Mouse (Mus musculus): Measurements from ENCODE around the gene Olfr1361.

Gene Olfr1361

DNA sequence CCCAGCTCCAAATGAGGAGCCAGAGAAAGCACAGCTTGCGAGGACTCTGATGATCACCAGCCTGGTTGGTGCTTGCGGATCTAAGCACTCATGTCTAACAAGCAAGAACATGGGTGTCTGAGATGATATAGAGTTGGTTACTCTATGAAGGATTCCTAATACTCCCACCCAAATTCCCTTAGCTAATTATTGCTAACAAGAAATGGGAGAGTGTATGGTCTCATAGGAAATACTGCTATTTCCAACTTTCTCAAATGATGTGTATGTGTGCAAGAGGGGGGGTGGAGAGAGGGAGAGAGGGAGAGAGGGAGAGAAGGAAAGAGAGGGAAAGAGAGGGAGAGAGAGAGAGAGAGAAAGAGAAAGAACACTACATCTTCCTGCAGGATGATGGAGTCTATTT lies at the start of gene Olfr1361:
Olfr1361 (minus strand) TSS at position 101 of the 400 bp plus-strand sequence.
- no peak for DNase-seq

DNA sequence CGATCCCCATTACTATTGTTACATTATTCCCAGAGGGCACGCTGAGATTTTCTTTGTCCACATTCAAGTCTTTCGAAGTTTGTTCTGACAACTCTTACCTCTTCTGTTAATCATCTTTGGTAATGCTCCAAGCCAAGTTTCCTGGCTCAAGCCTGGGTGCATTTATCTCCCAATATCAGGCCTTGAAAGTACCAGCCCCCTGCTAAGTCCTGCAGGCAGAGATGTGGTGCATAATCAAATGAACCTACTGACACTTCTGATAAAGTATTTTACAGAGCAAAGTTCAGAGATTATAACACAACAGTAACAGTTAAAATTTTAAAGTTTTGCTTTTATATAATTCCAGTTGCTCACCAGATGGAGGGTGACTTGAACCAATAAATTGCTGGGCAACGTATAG lies 48.5 kb upstream of the Olfr1361 start:
- DNase-seq: no peak

DNA sequence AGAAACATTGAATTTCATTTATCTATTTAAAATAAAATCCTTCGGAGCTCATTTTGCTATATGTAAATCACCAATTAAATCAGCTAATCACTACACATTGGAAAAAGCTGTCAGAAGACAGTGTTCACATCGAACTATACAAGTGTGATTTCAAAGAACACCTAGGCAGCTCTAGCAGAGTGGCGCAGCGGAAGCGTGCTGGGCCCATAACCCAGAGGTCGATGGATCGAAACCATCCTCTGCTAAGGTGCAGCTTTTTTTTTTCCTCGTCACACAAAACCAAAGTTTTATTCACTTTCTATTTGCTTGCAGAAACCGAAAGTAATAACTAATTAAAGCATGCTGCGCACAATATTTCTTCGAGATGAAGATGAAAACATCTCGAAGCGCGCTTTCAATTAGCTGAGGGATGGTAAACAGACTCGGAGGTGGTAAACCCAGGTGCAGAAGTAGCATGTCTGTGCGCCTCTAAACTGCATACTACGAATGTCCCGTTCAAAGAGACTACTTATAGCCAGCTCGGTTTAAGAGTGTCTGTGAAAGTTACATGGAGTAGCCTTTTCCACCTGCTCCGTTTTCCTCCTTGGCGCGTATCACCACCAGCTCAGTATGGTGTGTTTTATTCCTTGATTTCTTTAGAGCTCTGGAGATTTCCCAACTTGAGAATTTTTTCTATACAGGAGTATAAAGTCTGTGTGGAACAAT lies 47.8 kb upstream of the Olfr1361 start:
- DNase-seq: peak; percentile 67

DNA sequence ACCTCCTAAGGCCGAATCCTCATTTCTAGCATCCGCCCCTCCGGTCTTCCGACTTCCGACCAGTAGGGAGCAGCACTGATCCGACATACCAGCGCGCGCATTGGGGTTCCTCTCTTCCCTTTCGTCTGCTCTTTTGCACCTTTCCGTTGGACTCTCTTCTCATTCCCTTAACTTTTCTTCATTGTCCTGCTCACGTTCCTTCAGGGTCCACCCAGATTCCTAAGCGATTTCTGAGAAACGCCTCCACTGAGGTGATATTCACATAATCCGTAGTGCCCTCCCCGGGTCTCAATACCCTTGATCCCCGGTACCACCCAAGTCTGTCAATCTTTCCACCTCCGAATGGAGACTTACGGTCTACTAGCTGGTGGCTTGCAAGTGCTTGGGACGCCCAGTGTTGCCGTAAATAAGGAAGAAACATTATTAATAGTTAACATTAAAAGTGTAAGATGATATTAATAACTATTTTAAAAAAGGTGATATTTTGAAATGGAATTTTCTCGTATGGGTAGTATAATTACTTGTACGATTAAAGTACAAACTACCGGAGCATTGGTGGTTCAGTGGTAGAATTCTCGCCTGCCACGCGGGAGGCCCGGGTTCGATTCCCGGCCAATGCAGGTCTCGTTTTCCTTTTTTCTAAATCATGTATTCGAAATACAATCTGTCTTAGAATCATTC lies 47.0 kb upstream of the Olfr1361 start:
- DNase-seq: peak; percentile 85

DNA sequence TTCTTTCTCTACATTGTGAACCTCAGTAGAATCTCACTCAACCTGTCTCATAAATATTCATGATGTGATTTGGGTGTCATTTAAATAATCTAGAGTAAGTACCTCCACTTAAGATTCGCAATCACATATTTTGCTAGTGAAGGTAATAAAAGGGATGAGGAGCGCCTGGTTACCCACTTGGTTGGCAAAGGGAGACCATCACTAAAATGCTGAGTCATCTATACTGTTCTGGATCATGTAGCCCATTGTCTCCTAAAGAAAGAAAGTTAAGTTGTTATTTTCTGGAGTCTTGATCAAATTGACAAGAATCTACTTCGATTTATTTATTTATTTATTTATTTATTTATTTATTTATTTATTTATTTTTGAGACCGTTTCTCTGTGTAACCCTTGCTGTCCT lies 43.5 kb upstream of the Olfr1361 start:
- no peak for DNase-seq

DNA sequence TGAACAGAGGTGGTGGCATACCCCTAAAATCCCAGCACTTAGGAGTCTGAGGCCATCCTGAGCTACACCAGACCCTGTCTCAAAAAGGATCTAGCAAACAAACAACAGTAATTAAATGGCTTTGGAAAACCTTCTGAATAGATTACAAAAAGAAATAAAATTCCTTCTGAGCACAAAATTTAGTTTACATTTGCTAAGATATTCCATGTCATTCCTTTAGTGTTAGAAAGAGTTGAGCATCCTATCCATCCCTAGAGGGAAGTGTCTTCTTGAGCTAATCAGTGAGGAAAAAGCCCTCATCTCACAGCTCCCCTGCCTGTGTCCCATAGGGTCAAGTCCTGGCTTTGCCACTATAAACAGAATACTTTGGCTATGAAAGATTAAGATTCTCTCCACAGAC lies 34.6 kb upstream of the Olfr1361 start, which contains the start of gene Olfr1359:
Olfr1359 (plus strand) TSS at position 301 of the 400 bp plus-strand sequence.
- DNase-seq: no peak

DNA sequence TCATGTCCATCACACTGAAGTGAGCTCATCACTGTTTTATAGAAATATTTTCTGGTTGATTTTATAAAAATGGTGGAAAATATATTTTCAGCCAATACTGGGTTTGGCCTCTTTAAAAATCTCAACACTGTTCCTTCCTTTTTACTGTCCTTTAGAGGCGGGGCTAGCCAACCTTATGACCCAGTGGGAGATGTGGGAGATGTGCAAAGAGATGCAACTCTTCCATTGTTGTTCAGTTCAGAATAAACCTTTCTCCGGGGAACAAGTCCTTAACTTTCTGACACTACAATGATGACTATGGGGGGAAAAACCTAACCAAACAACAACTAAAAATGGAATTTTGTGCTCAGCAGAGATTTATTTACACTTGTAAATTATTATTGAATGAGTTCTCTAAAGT lies 14.1 kb upstream of the Olfr1361 start, which contains the start of gene Olfr1360:
Olfr1360 (minus strand) TSS at position 101 of the 400 bp plus-strand sequence.
- no peak for DNase-seq

DNA sequence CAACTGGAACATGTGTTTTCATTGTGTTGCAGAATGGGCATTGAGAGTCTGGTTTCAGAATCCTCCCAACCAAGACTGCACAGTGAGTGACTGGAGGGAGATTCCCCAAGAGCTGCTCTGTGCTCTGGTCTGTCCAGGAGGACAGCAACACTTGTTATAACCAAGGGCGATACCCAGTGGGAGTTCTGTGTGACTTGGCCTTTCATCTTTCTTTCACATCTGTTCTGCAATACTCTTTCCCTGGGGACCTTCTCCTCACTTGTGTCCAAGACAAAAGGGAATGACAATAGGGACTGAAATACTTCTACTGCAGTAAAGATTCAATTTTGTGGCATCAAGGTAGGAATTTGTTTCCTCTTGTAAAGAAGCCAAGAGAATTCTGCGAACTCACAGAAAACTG lies 20.8 kb downstream of the Olfr1361 start, which contains the start of gene Olfr11:
Olfr11 (minus strand) TSS at position 101 of the 400 bp plus-strand sequence.
- no peak for DNase-seq

DNA sequence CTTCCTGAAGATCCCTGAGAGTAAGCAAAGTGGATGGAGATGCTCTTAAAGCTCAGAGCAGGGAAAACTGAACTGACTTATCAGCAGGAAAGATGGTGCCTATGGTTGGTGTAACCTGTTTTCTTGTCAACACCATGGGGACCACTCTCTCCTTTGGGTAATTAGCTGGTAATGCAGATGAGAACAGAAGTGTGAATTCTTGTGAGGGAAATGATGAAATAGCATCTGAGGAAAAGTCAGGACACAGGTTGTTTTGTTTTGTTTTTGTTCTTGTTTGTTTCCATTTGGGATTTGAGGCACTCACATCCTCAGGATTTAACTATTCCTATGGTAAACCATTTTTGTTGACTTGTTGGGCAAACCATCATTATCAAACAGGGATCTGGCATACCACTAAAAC lies 49.3 kb downstream of the Olfr1361 start, which contains the start of gene Olfr1362:
Olfr1362 (minus strand) TSS at position 101 of the 400 bp plus-strand sequence.
- DNase-seq: no peak

Measured in layer of hippocampus, adult 9-11 months (tissue).